Mouse (Mus musculus): ENCODE data around the gene Dnmt3a. TPM values are rescaled to one million over a fixed set of nuclear protein-coding genes. Genes with fewer than 3 reads are reported as not detected.

The Dnmt3a gene
- total and polyA plus RNA-seq, 3 experiments, result 15.9 to 34.4 TPM; not detected in 1

DNA sequence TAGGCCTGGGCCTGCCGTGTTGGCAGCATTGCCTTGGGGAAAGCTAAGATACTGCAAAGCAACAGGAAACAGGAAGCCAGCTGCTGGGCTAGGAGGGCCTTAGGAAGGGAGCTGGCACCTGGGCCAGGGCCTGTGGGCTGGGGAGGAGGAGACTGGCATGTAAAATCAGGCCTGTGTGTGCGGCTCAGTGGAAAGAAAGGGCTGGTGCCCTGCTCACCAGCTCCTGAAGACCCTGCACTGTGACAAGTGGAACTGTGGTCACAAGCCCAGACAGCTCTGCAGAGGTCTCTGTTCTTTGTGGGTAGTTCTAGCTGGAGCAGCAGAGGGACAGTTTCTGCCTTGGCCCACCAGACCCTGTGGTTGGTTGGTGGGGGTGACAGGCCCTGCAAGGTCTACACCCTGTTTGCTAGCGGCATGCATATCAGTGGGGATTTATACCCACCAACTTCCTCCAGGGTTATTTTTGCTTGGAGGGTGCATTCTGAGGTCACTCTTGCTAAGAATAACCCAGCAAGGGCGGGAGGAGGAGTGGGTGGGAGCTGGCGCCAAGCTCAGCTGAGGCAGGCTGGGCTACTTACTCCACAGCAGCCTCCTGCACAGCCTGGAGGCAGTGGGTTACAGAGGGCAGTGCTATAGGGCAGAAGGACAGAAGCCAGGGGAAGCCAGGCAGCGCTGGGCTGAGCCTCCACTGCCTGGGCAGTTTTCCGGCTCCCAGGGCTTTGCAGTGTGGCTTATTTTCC is 50.1 kb downstream of the Dnmt3a start (continued):
- TF ChIP-seq GABPA (IDR thresholded peaks at IDR 0.05; ENCODE audit: low read depth, low read length) (no peak), ETS1 (IDR thresholded peaks at IDR 0.05; ENCODE audit: low read depth, low read length) (peak; percentile 92), E2F4 (IDR thresholded peaks at IDR 0.05; ENCODE audit: borderline replicate concordance, low read depth, low read length) (peak; percentile 74; the same call in 1 of the 2 replicates), CHD1 (IDR thresholded peaks at IDR 0.05; ENCODE audit: low read depth, low read length) (no peak), KAT2A (conservative IDR thresholded peaks at IDR 0.05; ENCODE audit: low read depth, low read length) (no peak), POLR2AphosphoS5 (IDR thresholded peaks at IDR 0.05; ENCODE audit: borderline replicate concordance, low read depth, low read length) (no peak), HCFC1 (IDR thresholded peaks at IDR 0.05; ENCODE audit: low read depth, low read length) (no peak), RCOR1 (IDR thresholded peaks at IDR 0.05; ENCODE audit: low read depth, low read length) (0 out of 2 replicates have a peak, but pooled peaks have one; percentile 12), CTCF (IDR thresholded peaks at IDR 0.05 in 2 of 3, conservative IDR thresholded peaks at IDR 0.05 in 1 of 3; ENCODE audit: control insufficient read depth in 1 of 3, insufficient read depth in 1 of 3, low read depth in 2 of 3, low read length in 3 of 3, poor library complexity in 1 of 3, severe bottlenecking in 1 of 3) (no peak), MAX (IDR thresholded peaks at IDR 0.05; ENCODE audit: low read length) (no peak), SIN3A (IDR thresholded peaks at IDR 0.05; ENCODE audit: low read length) (peak; percentile 59), TCF12 (IDR thresholded peaks at IDR 0.05; ENCODE audit: low read depth, low read length) (no peak), POLR2A (IDR thresholded peaks at IDR 0.05; ENCODE audit: control insufficient read depth in 1 of 2, insufficient read depth in 1 of 2, low read depth in 1 of 2, low read length in 2 of 2, poor library complexity in 1 of 2) (no peak), POLR2AphosphoS2 (IDR thresholded peaks at IDR 0.05; ENCODE audit: low read length) (no peak), ZNF384 (IDR thresholded peaks at IDR 0.05; ENCODE audit: low read depth, low read length) (no peak)

DNA sequence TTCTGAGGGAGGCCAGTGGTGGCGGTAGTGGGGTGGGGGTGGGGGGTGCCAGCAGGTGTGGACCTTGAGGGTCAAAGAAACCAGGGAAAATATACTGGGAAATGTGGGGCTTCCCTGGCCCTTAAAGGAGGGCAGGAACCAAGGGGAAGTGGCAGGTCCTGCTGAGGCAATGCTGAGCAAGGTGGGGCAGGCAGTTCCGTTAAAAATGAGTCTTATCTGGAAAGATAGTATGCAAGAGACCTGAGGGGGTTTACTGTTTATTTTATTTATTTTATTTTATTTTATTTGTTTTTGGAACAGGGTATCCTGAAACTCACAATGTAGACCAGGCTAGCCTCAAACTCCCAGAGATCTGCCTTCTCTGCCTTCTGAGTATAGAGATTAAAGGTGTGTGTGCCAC is 50.9 kb downstream of the Dnmt3a start:
- peak; percentile 69 for DNase-seq (ENCODE audit: low read depth, low spot score)
- TF ChIP-seq MYB (IDR thresholded peaks at IDR 0.05; ENCODE audit: low read depth, low read length), result peak; percentile 69
- TF ChIP-seq CTCF (IDR thresholded peaks at IDR 0.05 in 2 of 3, conservative IDR thresholded peaks at IDR 0.05 in 1 of 3; ENCODE audit: control insufficient read depth in 1 of 3, insufficient read depth in 1 of 3, low read depth in 2 of 3, low read length in 3 of 3, poor library complexity in 1 of 3, severe bottlenecking in 1 of 3), result no peak
- peak; percentile 75 for TF ChIP-seq GATA1 (IDR thresholded peaks at IDR 0.05; ENCODE audit: low read depth, low read length)
- TF ChIP-seq BHLHE40 (IDR thresholded peaks at IDR 0.05; ENCODE audit: borderline replicate concordance, low read depth, low read length), result no peak
- peak; percentile 48; the same call in 1 of the 2 replicates for TF ChIP-seq MEF2A (IDR thresholded peaks at IDR 0.05; ENCODE audit: extremely low read depth, insufficient replicate concordance, low read depth, low read length, poor library complexity, severe bottlenecking)
- TF ChIP-seq TCF12 (IDR thresholded peaks at IDR 0.05; ENCODE audit: low read depth, low read length), result peak; percentile 70
- TF ChIP-seq EP300 (IDR thresholded peaks at IDR 0.05; ENCODE audit: low read depth in 1 of 2, low read length in 2 of 2), result peak; percentile 77 to 88
- TF ChIP-seq TBP (IDR thresholded peaks at IDR 0.05; ENCODE audit: low read depth, low read length), result peak; percentile 54
- TF ChIP-seq ETS1 (IDR thresholded peaks at IDR 0.05; ENCODE audit: low read depth, low read length), result peak; percentile 70
- no peak overlapping the region; a peak in 1 of 4 replicates for H3K4me3 ChIP-seq (ENCODE audit: control insufficient read depth in 1 of 2, insufficient read depth in 1 of 2, low read depth in 2 of 2, low read length in 2 of 2)
- H3K27me3 ChIP-seq (ENCODE audit: control insufficient read depth in 1 of 2, insufficient read depth in 2 of 2, low read length in 2 of 2), result no peaks in the 10 kb centered on the region
- peak overlapping the region; percentile 93 for H3K27ac ChIP-seq (ENCODE audit: control insufficient read depth, low read depth, low read length)
- no peaks in the 10 kb centered on the region for H3K9me3 ChIP-seq (replicated peaks; ENCODE audit: insufficient read depth, low read length)
- peaks cover 5 to 29% of the 10 kb centered on the region in 2 experiments; a peak in 3 of 4 replicates for H3K36me3 ChIP-seq (ENCODE audit: control insufficient read depth in 1 of 2, insufficient read depth in 2 of 2, low read length in 2 of 2)
- peaks cover 25 to 33% of the 10 kb centered on the region in 2 experiments for H3K4me1 ChIP-seq (ENCODE audit: control insufficient read depth in 1 of 2, insufficient read depth in 2 of 2, low read length in 2 of 2)
- H3K9ac ChIP-seq (ENCODE audit: control insufficient read depth, low read depth, low read length, poor library complexity, severe bottlenecking), result peak overlapping the region; percentile 63
- H3K79me2 ChIP-seq (ENCODE audit: control insufficient read depth, insufficient read depth, low read length, poor library complexity), result peaks cover 2% of the 10 kb centered on the region; the same call in 1 of the 2 replicates

All from MEL (cell line).